Mouse (Mus musculus): ENCODE results near the gene Gde1.

Gene Gde1

GRCm38 (mm10) chr7:118706051-118706450 lies 473 bp upstream of the Gde1 start:
- DNase-seq = no peak

- peak; percentile 51 for DNase-seq
Observed at GRCm38 (mm10) chr7:118704001-118704850, 1.4 kb downstream of the Gde1 start.

- DNase-seq = no peak
Observed at GRCm38 (mm10) chr7:118703144-118703561, 2.4 kb downstream of the Gde1 start.

GRCm38 (mm10) chr7:118698882-118699281 lies 6.7 kb downstream of the Gde1 start:
- DNase-seq = no peak

GRCm38 (mm10) chr7:118697168-118697567 lies 8.4 kb downstream of the Gde1 start:
- peak; percentile 3 for DNase-seq

GRCm38 (mm10) chr7:118696146-118696545 lies 9.4 kb downstream of the Gde1 start:
- no peak for DNase-seq

GRCm38 (mm10) chr7:118691287-118691686 lies 14.3 kb downstream of the Gde1 start:
- DNase-seq = no peak

GRCm38 (mm10) chr7:118689088-118689487 lies 16.5 kb downstream of the Gde1 start:
- DNase-seq = peak; percentile 58

GRCm38 (mm10) chr7:118688199-118688598 lies 17.4 kb downstream of the Gde1 start:
- peak; percentile 87 for DNase-seq

- DNase-seq = no peak
Observed at GRCm38 (mm10) chr7:118676826-118677225, 28.8 kb downstream of the Gde1 start.

- DNase-seq = no peak
Observed at GRCm38 (mm10) chr7:118670142-118670541, 35.4 kb downstream of the Gde1 start.

GRCm38 (mm10) chr7:118667773-118668172 lies 37.8 kb downstream of the Gde1 start:
- DNase-seq = no peak

- no peak for DNase-seq
Observed at GRCm38 (mm10) chr7:118656730-118657129, 48.8 kb downstream of the Gde1 start.

- DNase-seq = peak; percentile 48
Observed at GRCm38 (mm10) chr7:118652572-118653295, 52.8 kb downstream of the Gde1 start.

GRCm38 (mm10) chr7:118650891-118651290 lies 54.7 kb downstream of the Gde1 start:
- no peak for DNase-seq

- no peak for DNase-seq
Observed at GRCm38 (mm10) chr7:118650119-118650518, 55.5 kb downstream of the Gde1 start.

GRCm38 (mm10) chr7:118649328-118649727 lies 56.2 kb downstream of the Gde1 start:
- peak; percentile 32 for DNase-seq

GRCm38 (mm10) chr7:118646237-118646636 lies 59.3 kb downstream of the Gde1 start:
- DNase-seq = no peak
